Mouse (Mus musculus): ENCODE measurements around the gene Chic2. TPM values are rescaled to one million over a fixed set of nuclear protein-coding genes. Genes with fewer than 3 reads are reported as not detected.
A peak's percentile ranks its signal among the peaks of the same experiment; 100 is the strongest.

The Chic2 gene
- total RNA-seq, 2 experiments from 2014 or later = 11.5 to 14.2 TPM

- DNase-seq = no peak
- intact Hi-C loops (cut with DNase I) = no loop called here
Measured at GRCm38 (mm10) chr5:75070132-75070531, 25.6 kb upstream of the Chic2 start.

DNA sequence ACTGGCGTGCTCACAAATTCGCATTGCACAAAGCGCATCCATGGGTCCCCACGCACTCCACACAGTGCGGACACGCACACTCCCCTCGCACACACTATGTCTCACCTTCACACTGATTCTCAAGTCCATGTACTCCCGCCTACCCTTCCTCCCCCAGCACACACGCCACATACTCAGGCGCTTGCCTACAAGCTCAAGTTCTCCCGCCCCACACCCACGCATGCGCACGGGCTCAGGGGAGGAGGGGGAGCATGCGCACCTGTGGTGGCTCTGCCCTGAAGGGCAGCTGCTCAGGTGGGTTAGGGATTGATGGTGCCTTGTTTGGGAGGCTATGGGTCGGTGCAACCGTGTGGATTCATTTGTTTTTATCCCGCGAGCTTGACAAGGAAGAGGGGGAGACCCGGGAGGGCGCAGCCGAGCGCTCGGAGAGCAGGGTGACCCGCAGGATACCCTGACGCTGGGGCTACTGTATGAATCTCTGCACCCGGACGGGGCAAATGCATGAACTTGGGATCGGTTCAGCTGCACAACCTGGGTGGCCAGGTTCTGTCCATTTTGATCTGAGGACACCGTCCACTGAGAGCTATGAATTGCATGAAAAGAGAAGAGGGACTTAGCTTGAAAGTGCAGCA, 22.7 kb upstream of the Chic2 start:
- intact Hi-C loops (cut with DNase I) = no loop called here
- no peak for DNase-seq

DNA sequence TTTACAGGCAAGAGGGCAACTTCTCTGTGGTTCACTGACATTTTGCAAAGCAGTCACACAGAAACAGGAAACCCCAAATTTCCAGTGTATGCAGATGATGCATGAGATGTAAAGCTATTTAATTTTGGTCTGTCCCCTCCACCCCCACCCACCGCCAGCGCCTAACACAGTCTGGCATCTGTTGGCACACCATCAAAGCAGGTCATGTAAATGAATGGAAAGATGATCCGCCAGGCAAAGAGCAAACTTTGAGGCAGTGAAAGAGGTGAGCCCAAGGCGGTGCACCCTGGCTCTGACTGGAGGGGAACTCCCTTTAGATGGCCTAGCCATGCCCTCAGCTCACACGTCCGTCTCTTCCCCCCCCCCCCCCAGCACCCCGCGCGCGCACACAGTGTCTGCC, 22.1 kb upstream of the Chic2 start:
- no peak for DNase-seq
- intact Hi-C loops (cut with DNase I) = no loop called here

DNA sequence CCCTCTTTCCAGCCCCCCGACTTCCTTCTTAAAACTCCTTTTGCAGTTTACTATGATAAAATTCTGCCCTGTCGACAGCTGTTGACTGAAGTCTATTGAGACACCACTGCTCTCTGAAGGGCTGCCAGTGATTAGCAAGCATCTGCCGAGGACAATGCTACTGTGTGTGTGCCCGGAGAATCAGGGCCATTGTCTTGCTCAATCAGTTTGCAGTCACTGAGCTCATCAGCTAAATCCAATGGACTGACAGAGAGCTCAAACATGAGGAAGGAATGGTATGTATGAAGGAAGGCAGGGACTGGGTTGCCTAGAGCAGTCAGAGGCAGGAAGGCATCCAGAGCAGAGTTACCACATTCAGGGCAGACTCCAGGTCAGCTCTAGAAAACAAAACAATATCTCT, 18.6 kb upstream of the Chic2 start:
- no peak for DNase-seq

DNA sequence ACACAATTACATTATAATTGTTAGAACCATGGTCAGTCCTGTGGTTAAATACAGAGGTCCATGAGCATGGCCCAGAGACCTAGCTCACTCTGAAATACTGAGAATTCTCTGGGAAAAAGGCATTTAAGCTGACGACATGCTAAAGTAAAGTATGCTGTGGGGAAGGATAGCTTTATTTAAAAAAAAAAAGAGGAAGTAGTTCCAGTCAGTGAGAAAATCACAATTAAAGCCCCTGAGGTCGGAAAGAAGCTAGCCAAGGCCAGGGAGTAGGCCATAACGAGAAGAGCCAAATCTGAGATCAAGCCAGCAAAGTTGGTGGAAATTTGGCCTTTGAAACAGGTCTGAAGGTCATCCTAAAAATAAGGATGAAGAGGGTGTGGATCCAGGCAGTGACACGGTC, 6.5 kb upstream of the Chic2 start:
- DNase-seq = no peak
- intact Hi-C loops (cut with DNase I) = no loop called here

More for the DNA sequence above, 18.6 kb upstream of the Chic2 start:
- intact Hi-C loops (cut with DNase I) = no loop called here

GRCm38 (mm10) chr5:75046681-75047321, 2.2 kb upstream of the Chic2 start:
- DNase-seq = peak; percentile 28 to 52
- intact Hi-C loops (cut with DNase I) = loop anchor here (5.0 kb wide), 1 partner anchor 84 kb away; no protein-coding TSS in a partner anchor

DNA sequence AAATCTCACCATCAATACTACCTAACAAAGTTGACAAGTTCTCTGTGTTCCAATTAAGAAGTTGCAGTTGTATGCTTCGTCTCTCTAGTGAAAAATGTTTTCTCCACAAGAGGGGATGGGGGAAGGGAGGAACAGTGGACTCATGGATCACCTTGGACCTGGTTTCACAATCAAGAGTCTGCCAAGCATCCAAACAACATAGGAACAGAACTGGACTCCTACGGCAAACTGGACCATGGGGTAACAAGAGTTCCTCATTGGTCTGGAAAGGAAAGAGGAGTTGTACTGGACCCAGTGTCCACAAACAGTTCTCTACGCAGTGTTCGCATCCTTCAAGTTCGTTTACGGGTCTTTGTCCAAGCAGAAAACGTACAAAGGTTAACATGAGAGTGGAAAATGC, 797 bp upstream of the Chic2 start:
- DNase-seq = no peak
- intact Hi-C loops (cut with DNase I) = loop anchor here (5.0 kb wide), 1 partner anchor 83 kb away; no protein-coding TSS in a partner anchor

DNA sequence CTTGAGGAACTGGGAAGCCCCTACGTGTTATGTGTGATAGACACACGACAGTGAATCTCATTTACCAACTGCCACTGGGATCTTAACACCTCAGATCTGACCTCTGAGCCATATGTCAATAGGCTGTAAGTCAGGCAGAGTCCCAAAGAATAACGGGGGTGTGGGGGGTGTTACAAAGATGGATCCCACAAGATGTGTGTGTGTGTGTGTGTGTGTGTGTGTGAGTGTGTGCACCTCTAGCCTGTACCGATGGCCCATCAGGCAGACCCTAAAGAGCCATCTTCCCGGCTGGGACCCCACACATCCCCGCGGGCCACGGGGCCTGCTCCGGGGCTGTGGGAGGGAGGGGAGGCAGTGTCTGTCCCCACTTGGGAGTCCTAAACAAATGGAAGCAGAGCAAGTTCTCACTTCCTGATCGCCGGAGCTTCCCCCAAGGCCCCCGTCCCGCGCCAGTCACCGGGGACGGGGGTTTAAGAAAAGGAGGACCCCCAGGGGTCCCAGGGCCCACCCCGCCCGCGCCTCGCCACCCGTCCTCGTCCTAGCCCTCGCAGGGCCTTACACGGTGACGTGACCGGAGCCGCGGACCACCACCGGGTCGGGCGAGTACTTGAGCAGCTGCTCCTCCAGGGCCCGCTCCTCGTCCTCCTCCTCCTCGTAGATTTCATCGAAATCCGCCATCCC, 813 bp downstream of the Chic2 start:
- peak in 1 of 2 experiments; percentile 16 for DNase-seq

DNA sequence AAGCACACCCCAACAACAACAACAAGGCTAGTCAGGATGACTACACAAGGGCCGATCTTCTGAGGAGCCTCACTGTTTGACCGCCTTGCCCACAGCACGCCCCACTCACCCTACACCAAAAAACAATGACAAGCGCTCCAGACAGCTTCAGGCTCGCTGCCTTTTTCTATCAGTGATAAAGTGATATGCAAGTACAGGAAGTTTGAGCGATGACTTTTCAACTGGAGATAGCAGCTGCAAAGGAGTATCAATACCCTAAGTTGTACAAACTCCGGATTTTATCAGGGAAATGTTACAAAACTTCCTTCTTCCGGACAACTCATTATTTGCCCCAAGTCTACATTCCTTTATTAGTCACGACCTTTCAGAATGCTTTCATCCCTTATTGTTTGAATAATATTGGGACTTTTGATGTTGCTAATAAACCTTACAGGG, 1.5 kb downstream of the Chic2 start:
- intact Hi-C loops (cut with DNase I) = no loop called here
- DNase-seq = no peak

More for the DNA sequence above, 813 bp downstream of the Chic2 start:
- intact Hi-C loops (cut with DNase I) = no loop called here

GRCm38 (mm10) chr5:75039307-75039706, 5.3 kb downstream of the Chic2 start:
- intact Hi-C loops (cut with DNase I) = no loop called here
- no peak for DNase-seq

- intact Hi-C loops (cut with DNase I) = no loop called here
- DNase-seq = no peak
Measured at GRCm38 (mm10) chr5:75035475-75035874, 9.1 kb downstream of the Chic2 start.

DNA sequence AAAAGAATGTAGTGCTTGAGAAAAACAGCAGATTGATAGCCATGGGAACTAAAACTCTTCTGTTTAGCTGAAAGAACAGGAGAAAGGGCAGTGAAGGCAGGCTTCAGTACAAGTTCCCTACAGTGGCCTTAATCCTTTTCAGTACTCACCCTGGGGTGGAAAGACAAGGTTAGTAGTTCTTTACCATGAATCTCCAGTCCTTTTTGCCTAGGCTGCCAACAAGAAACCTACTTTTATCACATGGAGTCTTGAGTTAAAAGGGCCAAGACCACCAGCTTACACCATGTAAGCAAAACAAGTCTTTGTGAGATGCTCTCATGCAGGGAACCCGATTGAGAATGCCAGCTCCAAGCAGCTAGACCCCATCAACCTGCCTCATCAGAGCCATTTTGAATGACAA, 29.8 kb downstream of the Chic2 start:
- intact Hi-C loops (cut with DNase I) = no loop called here
- DNase-seq = no peak

DNA sequence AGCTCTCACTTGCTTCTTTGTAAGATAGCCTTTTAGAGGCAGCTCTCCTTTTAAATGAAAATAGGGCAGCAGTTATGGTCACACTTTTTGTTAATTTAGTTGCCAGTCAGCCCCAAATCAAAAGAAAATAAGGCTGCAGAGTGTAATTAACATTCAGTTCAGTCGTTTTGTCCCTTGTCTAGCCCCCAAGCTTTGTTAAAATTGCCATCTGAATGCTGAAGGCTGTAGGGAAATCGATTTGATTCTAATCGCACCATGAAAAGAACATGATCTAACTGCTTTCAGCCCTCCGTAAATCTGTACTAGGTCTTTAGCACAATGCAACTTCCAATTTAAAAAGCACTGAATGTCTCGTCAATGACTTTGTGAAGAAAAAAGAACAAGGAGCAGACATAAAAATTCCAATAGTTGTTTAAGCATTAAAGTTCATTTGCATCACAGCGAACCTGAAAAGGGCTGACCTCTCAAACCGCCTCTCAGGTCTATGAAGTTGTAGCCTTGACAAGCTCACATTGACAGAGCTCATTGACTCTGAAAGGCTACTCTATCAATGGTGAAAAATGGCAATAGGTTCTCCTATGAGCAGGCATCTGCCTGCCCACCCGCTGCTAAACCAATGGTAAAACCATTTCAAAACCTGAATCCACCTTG, 31.7 kb downstream of the Chic2 start:
- no peak for DNase-seq
- intact Hi-C loops (cut with DNase I) = no loop called here

- no peak for DNase-seq
- intact Hi-C loops (cut with DNase I) = no loop called here
Measured at GRCm38 (mm10) chr5:75011985-75012738, 32.4 kb downstream of the Chic2 start.

GRCm38 (mm10) chr5:75004755-75005154, 39.8 kb downstream of the Chic2 start:
- DNase-seq = no peak
- intact Hi-C loops (cut with DNase I) = no loop called here

DNA sequence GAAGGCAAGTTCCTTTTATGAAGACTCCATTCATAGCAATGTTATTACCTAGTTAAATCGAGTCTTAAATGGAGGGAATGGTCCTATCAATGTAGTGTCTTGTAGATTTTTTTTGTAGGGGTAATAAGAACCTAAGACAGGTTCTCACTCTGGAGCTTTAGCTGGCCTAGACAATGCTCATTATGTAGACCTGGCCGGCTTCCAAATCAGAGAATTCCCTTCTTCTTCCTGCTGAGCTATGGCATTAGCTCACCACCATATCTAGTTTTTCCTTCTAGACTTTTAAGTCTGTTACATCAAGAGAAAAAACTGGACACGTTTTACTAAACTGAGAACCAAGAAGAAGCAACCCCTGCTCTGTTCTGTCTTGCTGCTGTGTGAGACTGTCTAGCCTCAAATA, 42.5 kb downstream of the Chic2 start:
- intact Hi-C loops (cut with DNase I) = no loop called here
- DNase-seq = no peak

DNA sequence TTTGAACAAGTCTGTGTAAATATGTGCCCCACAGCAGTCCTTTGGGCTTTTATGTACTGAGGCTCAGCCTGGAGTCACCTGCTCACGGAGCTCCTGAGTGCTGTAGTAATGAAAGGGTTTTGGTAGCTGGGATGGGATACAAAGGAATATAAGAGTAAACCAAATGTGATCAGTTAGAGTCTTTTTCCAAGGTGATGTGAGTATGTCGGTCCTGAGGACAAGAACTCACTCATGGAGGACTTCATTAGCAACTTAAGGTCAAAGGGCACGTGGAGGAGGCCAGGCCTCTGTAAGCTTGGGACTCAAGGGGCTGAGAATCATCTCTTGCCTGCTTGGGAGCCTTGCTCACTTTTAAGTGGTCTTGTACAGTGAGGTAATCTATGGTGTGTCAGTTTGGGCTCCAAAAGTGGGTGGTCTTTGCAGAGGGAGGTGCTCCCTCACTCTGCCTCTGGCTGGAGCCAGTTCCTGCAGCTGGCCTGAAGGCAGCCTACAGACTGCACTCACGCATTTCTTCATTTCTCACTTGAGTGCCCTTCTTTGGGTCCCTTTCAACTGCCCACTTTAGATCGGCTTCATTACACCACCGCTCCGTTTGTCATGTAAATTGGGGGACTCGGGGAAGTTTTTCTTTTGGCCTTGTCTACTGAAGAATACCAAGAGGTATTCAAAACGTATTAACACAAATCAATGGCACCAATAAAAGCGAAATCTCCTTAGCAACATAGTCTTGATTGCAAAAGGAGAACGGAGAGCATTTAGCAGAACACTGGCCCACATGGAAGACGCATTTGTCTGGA, 45.7 kb downstream of the Chic2 start:
- no peak for DNase-seq
- intact Hi-C loops (cut with DNase I) = no loop called here

GRCm38 (mm10) chr5:74994947-74995346, 49.6 kb downstream of the Chic2 start:
- intact Hi-C loops (cut with DNase I) = no loop called here
- no peak for DNase-seq

GRCm38 (mm10) chr5:74984101-74984500, 60.5 kb downstream of the Chic2 start:
- DNase-seq = no peak
- intact Hi-C loops (cut with DNase I) = no loop called here

DNA sequence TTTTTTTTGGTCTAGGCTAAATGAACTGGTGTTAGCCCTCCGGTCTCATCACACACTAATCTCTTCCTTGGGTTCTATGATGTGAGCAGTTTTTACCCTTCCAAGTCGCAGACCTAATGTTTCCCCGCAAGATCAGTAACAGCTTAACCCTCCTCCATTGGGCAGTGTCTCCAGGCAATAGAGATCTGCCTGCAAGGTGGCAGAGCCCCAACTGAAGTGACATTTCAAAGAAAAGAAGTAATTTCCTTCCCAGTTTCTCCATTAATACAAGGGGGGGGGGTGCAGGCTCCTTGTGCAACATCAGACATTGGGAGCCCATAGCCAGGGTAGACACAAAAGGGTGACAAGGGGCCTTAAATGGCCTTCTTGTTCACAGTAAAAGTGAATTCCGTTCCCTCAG, 64.0 kb downstream of the Chic2 start:
- DNase-seq = no peak
- intact Hi-C loops (cut with DNase I) = no loop called here
